Mouse (Mus musculus): ENCODE measurements around the gene Rnf167. TPM values are rescaled to one million over a fixed set of nuclear protein-coding genes. Genes with fewer than 3 reads are reported as not detected.
A peak's percentile ranks its signal among the peaks of the same experiment; 100 is the strongest.

Rnf167 gene
- total and polyA plus RNA-seq, 2 experiments from 2014 or later, result 76.4 to 109 TPM

DNA sequence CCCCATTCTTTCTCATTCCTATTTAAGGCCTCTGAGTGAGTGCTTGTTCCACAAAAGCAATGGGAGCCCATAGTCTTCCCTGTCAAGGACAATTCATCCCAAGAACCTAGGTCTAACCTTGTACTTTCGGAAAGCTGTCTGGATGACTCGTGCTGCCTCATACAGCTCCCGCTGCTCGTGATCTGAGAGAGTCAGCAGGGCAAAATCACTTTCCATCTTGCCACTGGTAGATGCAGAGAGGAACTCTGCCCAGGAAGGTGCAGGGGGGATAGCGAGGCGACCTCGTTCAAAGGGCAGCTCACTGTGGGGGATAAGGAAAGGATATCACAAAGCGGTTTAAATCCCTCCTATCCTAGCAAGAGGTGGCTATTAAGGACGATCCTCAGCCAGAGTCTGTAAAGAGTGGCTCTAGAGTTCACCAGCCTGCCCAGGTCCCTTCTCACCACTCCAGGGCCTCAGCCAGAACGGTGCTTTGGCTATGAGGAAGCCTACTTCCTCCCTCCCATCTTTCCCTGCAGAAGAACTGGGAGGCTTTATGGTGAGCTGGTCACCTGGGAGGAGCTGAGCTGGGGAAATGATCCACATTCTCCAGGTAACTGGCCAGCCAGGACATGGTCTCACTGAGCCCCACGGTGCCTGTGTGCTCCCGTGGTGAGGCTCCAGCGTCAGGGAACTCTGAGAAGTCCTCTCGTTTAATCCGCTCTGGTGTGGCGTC lies 24.5 kb downstream of the Rnf167 start:
- Histone ChIP-seq H3K9me3 (ENCODE audit: low read length) (no peaks in the 10 kb centered on the region), H3K4me3 (ENCODE audit: low read depth, low read length) (no peak overlapping the region), H3K4me1 (ENCODE audit: insufficient read depth) (peaks cover 9% of the 10 kb centered on the region; the same call in 1 of the 2 replicates), H3K4me2 (ENCODE audit: low read depth) (no peak overlapping the region), H3K9ac (no peak overlapping the region), H3K36me3 (ENCODE audit: insufficient read depth) (peaks cover 35% of the 10 kb centered on the region), H3K27ac (ENCODE audit: low read depth, low read length) (0 out of 2 replicates have a peak overlapping the region, but pooled peaks have one; percentile 15), H3K27me3 (ENCODE audit: insufficient read depth, low read length) (no peaks in the 10 kb centered on the region)
- DNase-seq, result no peak
- 79% methylated on average over 16 of the region's 16 CpGs for WGBS
- no peak for TF ChIP-seq CTCF (IDR thresholded peaks at IDR 0.05; ENCODE audit: low read depth)
- no peak for ATAC-seq

DNA sequence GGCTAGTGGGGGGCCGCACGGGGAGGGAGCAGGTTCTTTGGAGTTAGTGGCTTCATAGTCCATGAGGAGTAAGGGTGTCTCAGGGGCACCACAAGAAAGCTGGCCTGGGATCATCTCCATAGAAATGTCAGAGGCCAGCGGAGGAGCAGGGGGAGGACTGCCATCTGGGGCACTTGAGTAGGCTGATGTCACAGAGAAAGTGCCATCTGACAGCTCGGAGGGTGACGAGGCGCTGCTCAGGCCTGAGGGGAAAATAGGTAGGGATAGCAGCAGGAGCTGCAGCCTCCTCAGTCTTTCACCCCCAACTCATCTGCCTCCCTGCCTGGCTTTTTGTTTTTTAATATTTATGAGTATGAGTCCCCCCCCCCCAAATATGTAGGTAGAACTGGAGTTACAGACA lies 27.0 kb downstream of the Rnf167 start:
- no peaks in the 10 kb centered on the region for H3K27me3 ChIP-seq (ENCODE audit: insufficient read depth, low read length)
- no peak overlapping the region for H3K9ac ChIP-seq
- peaks cover 9% of the 10 kb centered on the region; the same call in 1 of the 2 replicates for H3K4me1 ChIP-seq (ENCODE audit: insufficient read depth)
- no peak overlapping the region for H3K4me3 ChIP-seq (ENCODE audit: low read depth, low read length)
- H3K27ac ChIP-seq (ENCODE audit: low read depth, low read length), result no peak overlapping the region
- no peak overlapping the region for H3K4me2 ChIP-seq (ENCODE audit: low read depth)
- ATAC-seq (no peak), DNase-seq (no peak)
- H3K9me3 ChIP-seq (ENCODE audit: low read length), result no peaks in the 10 kb centered on the region
- WGBS, result 65% methylated on average over 6 of the region's 6 CpGs
- H3K36me3 ChIP-seq (ENCODE audit: insufficient read depth), result peaks cover 51% of the 10 kb centered on the region
- no peak for TF ChIP-seq CTCF (IDR thresholded peaks at IDR 0.05; ENCODE audit: low read depth)

- H3K4me3 ChIP-seq (ENCODE audit: low read depth, low read length), result no peak overlapping the region
- 63% methylated on average over 11 of the region's 11 CpGs for WGBS
These were observed 27.5 kb downstream of the Rnf167 start for GRCm38 (mm10) chr11:70674501-70674900.

GRCm38 (mm10) chr11:70678092-70678491 lies 31.1 kb downstream of the Rnf167 start:
- no peak overlapping the region for H3K27ac ChIP-seq (ENCODE audit: low read depth, low read length)
- ATAC-seq (no peak), DNase-seq (no peak)
- H3K36me3 ChIP-seq (ENCODE audit: insufficient read depth), result peaks cover 67% of the 10 kb centered on the region
- no peaks in the 10 kb centered on the region for H3K4me1 ChIP-seq (ENCODE audit: insufficient read depth)
- H3K4me2 ChIP-seq (ENCODE audit: low read depth), result no peak overlapping the region
- no peaks in the 10 kb centered on the region for H3K27me3 ChIP-seq (ENCODE audit: insufficient read depth, low read length)
- no peak overlapping the region for H3K4me3 ChIP-seq (ENCODE audit: low read depth, low read length)
- 86% methylated on average over 9 of the region's 9 CpGs for WGBS
- H3K9me3 ChIP-seq (ENCODE audit: low read length), result no peaks in the 10 kb centered on the region
- no peak for TF ChIP-seq CTCF (IDR thresholded peaks at IDR 0.05; ENCODE audit: low read depth)
- H3K9ac ChIP-seq, result no peak overlapping the region

More at GRCm38 (mm10) chr11:70674501-70674900, 27.5 kb downstream of the Rnf167 start:
- TF ChIP-seq CTCF (IDR thresholded peaks at IDR 0.05; ENCODE audit: low read depth), result no peak
- no peak overlapping the region for H3K9ac ChIP-seq
- H3K27me3 ChIP-seq (ENCODE audit: insufficient read depth, low read length), result no peaks in the 10 kb centered on the region
- H3K9me3 ChIP-seq (ENCODE audit: low read length), result no peaks in the 10 kb centered on the region
- H3K4me1 ChIP-seq (ENCODE audit: insufficient read depth), result peaks cover 9% of the 10 kb centered on the region; the same call in 1 of the 2 replicates
- H3K4me2 ChIP-seq (ENCODE audit: low read depth), result no peak overlapping the region
- ATAC-seq (no peak), DNase-seq (no peak)
- peaks cover 56% of the 10 kb centered on the region for H3K36me3 ChIP-seq (ENCODE audit: insufficient read depth)
- no peak overlapping the region for H3K27ac ChIP-seq (ENCODE audit: low read depth, low read length)

DNA sequence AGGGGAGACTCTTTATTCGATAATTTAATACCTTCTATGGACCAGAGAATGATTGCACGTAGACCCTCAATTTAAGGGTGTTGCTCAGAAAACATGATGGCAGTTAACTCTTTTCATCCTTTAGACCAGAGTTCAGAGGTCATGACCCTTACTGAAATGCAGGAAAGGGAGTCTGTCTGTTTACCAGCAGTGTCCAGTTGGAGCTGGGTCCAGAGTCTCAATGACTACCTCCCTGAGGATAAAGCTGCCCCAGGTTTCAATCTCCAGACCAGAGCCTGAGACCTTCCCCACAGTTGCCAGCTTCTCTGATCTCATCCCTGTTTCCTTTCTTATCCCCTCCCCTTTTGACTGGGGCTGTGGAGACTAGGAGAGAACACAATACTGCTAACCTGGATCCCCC lies 31.5 kb downstream of the Rnf167 start:
- H3K9ac ChIP-seq, result no peak overlapping the region
- no peak overlapping the region for H3K4me2 ChIP-seq (ENCODE audit: low read depth)
- H3K4me3 ChIP-seq (ENCODE audit: low read depth, low read length), result no peak overlapping the region
- H3K9me3 ChIP-seq (ENCODE audit: low read length), result no peaks in the 10 kb centered on the region
- 80% methylated on average over 2 of the region's 2 CpGs for WGBS
- ATAC-seq (no peak), DNase-seq (no peak)
- H3K4me1 ChIP-seq (ENCODE audit: insufficient read depth), result no peaks in the 10 kb centered on the region
- no peak overlapping the region for H3K27ac ChIP-seq (ENCODE audit: low read depth, low read length)
- no peaks in the 10 kb centered on the region for H3K27me3 ChIP-seq (ENCODE audit: insufficient read depth, low read length)
- TF ChIP-seq CTCF (IDR thresholded peaks at IDR 0.05; ENCODE audit: low read depth), result no peak
- peaks cover 70% of the 10 kb centered on the region for H3K36me3 ChIP-seq (ENCODE audit: insufficient read depth)

GRCm38 (mm10) chr11:70679361-70679760 lies 32.3 kb downstream of the Rnf167 start:
- no peak overlapping the region for H3K4me2 ChIP-seq (ENCODE audit: low read depth)
- no peak overlapping the region for H3K4me3 ChIP-seq (ENCODE audit: low read depth, low read length)
- no peak for ATAC-seq
- H3K36me3 ChIP-seq (ENCODE audit: insufficient read depth), result peaks cover 69% of the 10 kb centered on the region
- TF ChIP-seq CTCF (IDR thresholded peaks at IDR 0.05; ENCODE audit: low read depth), result no peak
- no peak overlapping the region for H3K27ac ChIP-seq (ENCODE audit: low read depth, low read length)
- no peaks in the 10 kb centered on the region for H3K4me1 ChIP-seq (ENCODE audit: insufficient read depth)
- H3K27me3 ChIP-seq (ENCODE audit: insufficient read depth, low read length), result no peaks in the 10 kb centered on the region
- no peak for DNase-seq
- WGBS, result 96% methylated on average over 8 of the region's 8 CpGs
- no peaks in the 10 kb centered on the region for H3K9me3 ChIP-seq (ENCODE audit: low read length)
- H3K9ac ChIP-seq, result no peak overlapping the region

GRCm38 (mm10) chr11:70679894-70680293 lies 32.9 kb downstream of the Rnf167 start:
- H3K4me1 ChIP-seq (ENCODE audit: insufficient read depth), result no peaks in the 10 kb centered on the region
- ATAC-seq, result no peak
- H3K27me3 ChIP-seq (ENCODE audit: insufficient read depth, low read length), result no peaks in the 10 kb centered on the region
- TF ChIP-seq CTCF (IDR thresholded peaks at IDR 0.05; ENCODE audit: low read depth), result no peak
- no peaks in the 10 kb centered on the region for H3K9me3 ChIP-seq (ENCODE audit: low read length)
- H3K4me2 ChIP-seq (ENCODE audit: low read depth), result no peak overlapping the region
- DNase-seq, result no peak
- H3K9ac ChIP-seq, result no peak overlapping the region
- H3K36me3 ChIP-seq (ENCODE audit: insufficient read depth), result peaks cover 71% of the 10 kb centered on the region
- WGBS, result 93% methylated on average over 8 of the region's 8 CpGs
- H3K27ac ChIP-seq (ENCODE audit: low read depth, low read length), result no peak overlapping the region
- no peak overlapping the region for H3K4me3 ChIP-seq (ENCODE audit: low read depth, low read length)

Measured in forebrain, postnatal 0 days (tissue).